Mouse (Mus musculus) WW6 (cell line): ENCODE results near the gene Rab1b.

Source experiments
- DNase-seq: peaks from one replicate; pipeline ENCODE4 v3.0.0-alpha.2; 2013; ENCODE audit warnings: low read depth, low spot score

Gene Rab1b

DNA sequence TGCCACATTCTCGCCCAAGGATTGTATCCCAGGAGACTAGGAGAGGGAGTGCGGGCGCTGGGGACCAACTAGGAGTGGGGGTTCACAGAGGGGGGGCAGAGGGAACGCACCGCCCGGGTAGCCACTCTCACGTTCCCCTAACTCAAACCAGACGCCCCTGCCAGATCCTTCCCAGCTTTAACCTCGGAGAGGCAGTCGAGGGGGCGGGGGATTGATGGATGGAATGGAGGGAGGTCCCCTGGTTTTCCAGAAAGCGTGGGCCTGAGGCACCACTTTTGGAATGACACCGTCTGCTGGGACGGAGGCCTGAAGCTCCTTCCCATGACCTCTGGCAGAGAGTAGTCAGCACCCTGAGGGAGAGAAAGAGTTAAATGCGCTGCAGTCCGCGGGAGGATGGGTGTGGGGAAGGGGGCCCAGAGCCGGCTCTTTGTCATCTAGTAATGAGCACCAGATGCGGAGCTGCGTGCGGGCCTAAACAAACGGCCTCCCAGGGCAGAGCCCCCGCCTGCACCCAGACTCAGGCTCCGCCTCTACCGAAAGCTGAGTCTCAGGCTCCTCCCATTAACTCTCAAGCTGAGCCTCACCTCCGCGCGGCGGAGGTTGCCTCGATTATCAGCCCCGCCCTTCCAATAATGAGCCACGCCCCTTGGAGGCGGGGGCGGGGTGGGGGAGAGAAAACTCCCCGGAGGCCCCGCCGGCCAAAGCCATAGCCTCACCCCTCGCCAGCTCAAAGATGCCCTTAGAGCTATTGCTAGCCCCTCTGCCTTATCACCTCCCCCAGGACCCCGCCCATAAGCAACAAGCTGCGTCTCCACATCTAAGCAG lies 35.1 kb downstream of the Rab1b start:
- DNase-seq = no peak

DNA sequence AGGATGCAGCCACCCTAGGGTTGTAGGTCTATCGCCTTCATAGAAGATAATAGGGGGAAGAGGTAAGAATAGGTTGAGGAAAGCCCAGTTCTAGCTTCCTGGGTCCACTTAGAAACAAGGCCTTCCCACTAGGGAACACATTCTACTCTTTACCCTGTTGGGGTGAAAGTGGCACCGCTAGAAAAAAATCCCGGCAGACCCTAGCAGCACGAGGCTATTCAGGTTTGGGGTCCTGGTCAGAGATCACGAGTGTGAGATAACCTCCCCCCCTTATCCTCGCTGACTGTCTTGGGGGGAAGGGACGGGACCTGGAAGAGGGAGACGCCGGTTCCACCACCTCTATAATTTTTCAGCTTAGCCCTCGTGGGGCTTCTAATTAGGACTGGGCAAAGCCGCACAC lies 35.8 kb downstream of the Rab1b start:
- no peak for DNase-seq

DNA sequence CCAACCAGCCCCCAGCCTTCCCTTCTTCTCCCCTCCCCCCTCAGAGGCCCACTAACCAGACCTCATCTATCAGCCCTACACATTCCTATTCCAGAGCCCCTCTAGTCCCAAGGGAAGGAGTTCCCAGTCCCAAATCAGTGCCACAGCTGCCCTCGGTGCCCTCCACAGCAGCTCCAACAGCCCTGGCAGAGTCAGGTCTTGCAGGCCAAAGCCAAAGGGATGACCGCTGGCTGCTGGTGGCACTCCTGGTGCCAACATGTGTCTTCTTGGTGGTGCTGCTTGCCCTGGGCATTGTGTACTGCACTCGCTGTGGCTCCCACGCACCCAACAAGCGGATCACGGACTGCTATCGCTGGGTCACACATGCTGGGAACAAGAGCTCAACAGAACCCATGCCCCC lies 36.9 kb downstream of the Rab1b start:
- no peak for DNase-seq

DNA sequence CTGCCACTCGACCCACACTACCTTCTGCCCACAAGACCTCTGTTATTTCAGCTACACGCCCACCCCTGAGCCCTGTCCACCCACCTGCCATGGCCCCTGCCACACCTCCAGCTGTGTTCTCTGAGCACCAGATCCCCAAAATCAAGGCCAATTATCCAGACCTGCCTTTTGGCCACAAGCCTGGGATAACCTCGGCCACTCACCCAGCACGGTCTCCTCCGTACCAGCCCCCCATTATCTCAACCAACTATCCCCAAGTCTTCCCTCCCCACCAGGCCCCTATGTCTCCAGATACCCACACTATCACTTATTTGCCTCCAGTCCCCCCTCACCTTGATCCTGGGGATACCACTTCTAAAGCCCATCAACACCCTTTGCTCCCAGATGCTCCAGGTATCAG lies 37.4 kb downstream of the Rab1b start:
- DNase-seq = no peak

DNA sequence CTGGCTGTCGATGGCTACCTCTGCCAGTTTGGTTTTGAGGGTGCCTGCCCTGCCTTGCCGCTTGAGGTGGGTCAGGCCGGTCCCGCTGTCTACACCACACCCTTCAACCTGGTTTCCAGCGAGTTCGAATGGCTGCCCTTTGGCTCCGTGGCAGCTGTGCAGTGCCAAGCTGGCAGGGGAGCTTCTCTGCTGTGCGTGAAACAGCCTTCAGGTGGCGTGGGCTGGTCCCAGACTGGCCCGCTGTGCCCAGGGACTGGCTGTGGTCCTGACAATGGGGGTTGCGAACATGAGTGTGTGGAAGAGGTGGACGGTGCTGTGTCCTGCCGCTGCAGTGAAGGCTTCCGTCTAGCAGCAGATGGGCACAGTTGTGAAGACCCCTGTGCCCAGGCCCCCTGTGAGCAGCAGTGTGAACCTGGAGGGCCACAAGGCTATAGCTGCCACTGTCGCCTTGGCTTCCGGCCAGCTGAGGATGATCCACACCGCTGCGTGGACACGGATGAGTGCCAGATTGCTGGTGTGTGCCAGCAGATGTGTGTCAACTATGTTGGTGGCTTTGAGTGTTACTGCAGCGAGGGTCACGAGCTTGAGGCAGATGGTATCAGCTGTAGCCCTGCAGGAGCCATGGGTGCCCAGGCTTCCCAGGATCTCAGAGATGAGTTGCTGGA lies 38.2 kb downstream of the Rab1b start:
- no peak for DNase-seq

DNA sequence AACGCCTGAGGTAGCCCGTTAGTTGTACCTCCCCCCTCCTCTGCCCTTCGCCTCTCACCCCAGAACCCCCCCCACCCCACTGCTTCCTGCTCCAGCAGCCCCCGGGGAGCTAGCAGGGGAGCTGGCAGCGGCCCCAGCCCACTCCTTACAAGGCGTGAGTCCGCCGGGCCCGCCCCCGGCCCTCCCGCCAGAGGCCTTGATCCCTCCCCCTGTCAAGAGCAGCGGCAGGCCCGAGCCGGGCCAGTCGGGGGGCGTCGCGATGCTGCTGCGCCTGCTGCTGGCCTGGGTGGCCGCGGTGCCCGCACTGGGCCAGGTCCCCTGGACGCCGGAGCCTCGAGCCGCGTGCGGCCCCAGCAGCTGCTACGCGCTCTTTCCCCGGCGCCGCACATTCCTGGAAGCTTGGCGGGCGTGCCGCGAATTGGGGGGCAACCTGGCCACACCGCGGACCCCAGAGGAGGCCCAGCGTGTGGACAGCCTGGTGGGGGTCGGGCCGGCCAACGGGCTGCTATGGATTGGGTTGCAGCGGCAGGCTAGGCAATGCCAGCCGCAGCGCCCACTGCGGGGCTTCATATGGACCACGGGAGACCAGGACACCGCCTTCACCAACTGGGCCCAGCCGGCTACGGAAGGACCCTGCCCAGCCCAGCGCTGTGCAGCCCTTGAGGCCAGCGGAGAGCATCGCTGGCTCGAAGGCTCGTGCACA lies 38.9 kb downstream of the Rab1b start, which contains the start of gene Cd248:
Gene Cd248, plus strand, starts transcription at position 212 of the 703 bp plus-strand sequence.
- no peak for DNase-seq

DNA sequence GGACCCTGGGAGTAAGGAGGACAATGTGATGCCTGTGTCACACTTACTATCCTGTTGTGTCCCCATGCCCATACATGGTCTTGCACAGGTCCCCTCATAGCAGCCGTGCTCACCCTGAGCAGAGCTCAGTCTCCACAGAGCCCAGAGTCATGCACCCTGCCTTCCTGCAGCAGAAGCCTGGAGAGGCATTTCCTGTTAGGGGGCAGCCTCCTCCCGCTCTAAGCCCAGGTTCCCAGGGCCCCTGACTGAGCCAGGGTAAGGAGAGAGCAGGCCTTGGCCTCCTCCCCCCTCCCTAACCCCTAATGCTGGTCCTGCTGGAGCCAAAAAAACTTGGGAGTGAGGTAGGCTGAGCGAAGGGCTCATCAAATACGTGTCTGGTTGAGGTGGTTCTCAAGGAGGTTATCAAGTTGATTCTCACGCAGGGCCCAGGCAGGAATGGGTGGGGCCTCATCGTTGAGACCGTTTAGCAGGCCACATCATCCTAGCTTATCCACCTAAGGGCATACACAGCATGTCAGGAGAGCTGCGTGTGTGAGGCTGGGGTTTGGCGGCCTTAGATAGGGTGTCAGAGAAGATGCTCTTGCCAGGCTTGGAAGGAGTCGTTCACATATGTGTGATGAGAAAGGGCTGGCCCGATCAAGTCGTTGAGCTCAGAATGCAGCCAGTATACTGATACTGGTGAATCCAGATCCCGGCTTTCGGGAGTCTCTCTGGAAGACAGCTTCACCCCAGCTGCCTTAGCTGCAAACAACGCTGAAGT lies 39.7 kb downstream of the Rab1b start:
- no peak for DNase-seq

DNA sequence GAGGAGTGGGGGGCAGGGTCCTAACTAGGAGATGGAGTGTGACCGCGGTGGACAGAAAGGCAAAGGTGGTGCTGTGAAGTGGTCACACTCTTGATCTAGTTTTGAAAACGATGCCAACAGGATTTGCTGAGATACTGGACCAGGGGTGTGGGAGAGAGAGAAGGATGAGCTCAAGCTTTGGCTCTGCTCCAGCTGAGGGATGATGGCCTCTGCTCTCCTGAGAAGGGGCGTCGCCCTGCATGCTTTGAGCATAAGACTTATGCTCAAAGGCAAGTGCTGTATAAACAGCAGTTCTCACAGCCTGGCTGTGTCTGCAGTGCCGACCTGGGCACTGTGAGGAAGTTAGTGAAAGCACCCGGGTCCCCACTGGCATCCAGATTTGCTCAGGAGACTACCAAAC lies 41.8 kb downstream of the Rab1b start:
- no peak for DNase-seq

DNA sequence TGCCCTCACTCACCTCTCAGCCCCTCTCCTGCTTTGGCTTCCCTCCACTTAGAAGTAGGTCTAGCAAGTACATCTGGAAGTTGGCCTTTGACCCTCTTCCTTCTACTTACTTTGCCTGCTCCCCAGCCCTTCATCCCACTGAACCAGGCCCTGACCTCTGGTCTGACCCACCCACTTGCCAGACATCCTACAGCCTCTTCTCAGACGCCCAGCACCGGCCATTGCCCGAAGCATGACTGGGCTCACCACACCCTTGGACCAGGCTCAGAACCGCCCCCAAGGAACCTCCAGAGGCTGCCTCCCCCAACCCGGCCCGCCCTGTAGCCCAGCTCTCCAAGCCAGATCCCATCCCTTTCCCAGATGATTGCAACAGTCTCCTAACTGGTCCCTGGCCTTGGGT lies 44.4 kb downstream of the Rab1b start:
- DNase-seq = no peak

DNA sequence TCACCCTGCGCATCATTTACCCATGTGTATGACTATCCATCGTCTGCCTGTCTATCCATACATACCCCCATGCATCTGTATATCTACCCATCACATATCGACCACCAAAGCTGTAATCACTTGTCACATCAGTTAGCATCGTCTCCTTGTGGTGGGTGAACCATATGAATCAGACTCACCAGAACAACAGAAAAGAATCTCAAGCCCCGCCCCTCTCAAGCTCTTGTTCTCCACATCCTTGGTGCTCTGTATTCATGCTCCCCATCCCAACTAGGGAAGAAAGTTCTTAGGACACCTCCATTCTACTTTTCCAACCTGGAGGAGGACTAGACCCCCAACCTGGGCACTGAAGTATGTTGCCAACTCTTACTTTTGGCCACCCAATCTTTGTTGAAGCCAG lies 44.8 kb downstream of the Rab1b start:
- no peak for DNase-seq

DNA sequence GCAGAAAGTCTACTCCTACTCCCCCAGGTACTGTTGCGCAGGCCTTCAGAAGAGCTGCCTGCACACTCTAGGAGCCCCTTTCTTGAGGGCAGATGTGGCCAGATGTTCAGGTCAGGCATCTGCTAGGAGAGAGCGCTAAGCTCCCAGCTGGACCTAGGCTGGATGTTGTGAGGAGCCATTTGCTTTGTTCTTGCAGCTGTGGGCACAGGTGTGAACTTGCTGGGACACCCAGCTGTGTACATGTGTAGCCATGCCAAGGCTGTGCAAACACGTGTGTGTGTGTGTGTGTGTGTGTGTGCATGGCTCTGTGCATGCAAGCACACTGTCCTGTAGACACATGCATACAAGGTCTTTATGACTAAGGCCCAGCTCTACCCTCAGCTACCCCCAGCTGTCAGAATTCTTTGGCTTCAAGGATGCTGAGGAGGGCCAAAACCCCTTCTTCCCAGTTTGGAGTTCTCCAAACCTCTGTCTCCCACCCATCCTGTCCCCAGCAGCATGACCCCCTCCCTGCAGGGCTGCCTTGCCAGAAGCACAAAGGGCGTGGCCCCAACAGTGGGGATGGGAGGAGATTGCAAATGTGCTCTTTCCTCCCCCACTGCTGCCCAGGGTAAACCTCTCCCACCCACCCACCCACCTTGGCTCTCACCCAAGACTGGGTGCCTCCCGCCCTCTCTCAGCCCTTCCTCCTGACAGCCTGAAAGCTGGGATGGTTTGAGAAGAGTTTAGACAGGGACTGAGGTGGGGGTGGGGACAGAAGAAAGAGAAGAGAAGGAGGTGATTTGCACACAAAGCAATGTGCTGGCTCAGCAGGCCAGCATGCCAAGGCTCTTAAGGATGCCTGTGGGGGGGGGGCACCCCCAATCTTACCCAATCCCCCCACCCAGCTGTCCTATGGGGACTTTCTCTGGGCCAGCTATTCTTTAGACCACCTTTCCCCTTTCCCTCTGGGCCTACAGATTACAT lies 46.2 kb downstream of the Rab1b start:
- DNase-seq = no peak

DNA sequence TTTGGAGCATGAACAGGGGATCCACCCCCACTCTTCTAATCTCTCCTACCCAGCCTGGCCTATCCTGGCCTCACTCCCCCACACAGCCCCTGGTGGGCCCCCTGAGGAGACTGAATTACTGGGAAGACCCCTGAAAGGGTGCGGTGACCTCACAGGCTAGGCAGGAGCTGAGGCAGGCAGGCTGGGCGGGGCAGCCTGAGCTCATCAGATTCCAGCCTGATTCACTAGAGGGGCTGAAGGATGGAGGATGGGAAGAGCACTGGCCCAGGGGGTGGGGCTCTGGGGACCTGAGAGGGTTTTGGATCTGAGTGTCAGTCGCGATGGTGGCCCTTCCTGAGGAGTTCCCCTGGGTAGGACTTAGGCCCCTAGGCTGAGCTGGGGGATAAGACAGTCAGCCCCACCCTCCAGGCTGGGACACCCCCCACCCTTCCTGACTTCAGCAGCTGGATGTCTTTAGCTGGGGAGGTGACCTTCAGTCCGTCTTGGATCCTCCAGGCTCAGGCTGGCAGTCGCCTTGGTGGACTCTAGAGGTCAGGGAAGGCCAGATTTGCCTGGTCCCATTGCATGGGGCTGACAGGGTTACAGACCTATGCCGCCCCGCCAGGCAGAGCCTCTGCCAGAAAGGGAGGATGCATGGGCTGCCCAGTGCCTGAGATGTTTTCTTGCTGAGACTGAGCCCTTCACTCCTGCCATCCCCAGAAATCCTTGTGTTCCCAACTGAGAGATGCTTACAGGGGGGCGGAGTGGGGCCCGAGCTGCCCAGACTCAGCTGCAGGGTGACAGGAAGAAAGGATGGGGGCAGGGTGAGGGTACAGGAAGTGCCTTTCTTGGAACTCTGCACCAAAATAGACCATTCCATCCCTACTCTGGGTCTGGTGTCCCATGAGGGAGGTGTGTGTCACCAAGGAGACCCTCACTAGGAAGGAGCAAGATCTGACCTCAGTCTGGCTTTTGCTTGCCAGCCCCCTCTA lies 47.8 kb downstream of the Rab1b start:
- DNase-seq = no peak

DNA sequence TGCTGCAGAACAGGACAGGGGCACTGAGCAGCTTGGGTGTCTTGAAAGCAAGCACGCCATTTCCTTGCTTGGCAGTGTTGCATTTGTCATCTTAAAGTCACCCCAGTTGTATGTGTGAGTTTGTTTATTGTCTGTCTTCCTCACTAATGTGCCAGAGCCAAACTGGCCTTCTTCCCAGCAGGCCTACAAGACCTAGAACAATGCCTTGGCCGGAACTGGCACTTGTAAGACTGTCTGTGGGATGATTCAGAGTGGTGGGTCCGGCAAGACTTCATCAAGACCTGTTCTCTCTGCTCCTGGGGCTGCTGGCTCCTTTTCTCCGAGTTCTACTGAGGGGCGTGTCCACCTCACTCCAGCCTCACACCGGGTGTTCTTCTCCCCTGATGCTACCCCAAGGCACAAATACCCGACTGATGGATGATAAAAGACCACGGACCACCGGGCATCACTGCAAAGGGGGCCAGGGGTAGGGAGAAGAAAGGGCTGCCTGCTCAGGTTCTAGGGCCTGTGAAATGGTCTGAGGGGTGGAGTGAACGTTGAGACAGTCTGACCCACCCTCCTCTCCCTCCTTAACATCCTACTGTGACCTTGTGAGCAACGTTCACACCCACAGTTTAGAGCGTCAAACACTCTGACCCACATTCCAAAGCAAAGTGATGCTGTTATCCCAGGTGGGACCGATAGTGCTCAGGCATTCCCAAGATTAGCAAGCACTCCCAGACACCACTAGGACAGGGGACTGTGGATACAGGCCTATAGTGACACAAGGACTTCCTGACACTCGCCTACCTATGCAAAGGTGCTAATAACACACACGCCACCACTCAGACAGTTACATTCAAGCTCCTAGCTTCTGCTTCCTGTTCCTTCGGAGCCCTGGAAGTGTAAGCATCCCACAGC lies 48.7 kb downstream of the Rab1b start:
- DNase-seq = no peak

DNA sequence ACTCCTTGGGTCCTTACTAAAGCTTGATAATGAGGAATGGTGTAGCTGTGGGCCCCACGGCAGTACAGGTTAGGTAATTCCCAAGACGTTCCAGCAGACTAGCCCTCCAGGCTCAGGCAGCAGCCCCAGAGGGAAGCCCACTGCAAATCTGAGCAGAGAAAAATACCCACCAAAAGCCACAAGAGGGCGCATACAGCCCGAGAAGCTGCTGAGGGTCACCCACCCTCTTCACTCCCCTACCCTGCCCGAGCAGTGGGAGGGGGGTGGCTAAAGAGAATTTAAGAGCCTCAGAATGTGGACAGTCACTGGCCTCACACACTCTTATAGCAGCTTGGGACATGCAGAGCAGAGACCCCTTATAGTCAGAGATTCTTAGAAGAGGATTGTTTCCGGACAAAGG lies 50.6 kb downstream of the Rab1b start:
- DNase-seq = no peak

DNA sequence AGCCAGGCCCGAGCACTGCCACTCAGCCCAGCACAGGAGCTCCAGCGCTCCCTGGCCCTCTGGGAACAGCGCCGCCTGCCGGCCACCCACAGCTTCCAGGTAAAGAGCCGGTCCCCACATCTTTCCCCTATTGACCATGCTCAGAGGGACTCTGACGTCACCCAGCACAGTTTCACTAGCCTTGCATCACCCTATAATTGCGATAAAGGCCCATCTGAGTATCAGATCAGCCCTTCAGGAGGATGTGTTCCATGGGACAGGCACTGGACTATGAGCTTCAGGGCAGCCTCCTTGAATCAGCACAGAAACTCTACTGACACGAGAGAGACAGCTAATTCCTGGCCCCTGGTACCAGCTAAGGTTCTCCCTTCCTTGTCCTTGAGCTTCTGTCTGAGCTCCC lies 53.0 kb downstream of the Rab1b start:
- no peak for DNase-seq

DNA sequence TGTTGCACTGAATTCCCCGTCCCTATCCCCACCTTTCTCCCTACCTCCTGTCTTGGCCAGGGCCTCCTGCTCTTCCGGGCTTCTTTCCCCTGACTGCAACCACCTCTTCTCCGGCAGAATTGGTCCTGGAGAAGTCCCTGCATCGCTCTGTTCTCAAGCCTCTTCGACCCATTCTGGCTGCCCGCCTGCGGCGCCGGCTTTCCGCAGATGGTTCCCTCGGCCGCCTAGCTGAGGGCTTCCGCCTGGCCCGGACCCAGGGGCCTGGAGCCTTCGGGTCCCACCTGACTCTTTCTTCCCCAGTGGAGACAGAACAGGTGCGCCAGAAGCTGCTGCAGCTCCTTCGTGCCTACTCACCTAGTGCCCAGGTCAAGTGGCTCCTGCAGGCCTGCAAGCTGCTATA lies 54.0 kb downstream of the Rab1b start:
- no peak for DNase-seq

DNA sequence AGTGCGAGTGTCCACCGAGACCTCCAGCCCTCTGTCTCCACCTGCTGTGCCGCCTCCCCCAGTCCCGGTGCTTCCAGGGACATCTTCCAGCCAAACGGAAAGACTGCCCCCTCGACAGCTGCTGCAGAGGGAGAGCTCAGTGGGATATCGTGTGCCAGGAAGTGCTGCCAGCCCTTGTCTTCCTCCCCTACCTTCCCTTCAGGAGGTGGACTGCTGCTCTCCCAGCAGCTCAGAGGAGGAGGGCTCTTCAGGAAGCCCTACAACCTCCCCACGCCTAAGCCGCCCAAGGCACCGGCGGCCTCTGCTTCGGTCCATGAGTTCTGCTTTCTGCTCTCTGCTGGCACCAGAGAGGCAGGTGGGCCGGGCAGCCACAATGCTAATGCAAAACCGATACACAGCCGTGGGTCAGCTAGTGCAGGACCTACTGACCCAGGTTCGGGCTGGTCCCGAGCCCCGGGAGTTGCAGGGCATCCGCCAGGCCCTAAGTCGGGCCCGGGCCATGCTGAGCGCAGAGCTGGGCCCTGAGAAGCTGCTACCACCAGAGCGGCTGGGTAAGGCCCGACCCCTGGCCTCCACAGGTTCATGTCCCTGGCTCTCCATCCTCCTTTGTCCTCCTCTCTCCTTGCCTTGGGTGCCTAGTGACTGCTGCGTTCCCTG lies 54.6 kb downstream of the Rab1b start:
- DNase-seq = no peak

DNA sequence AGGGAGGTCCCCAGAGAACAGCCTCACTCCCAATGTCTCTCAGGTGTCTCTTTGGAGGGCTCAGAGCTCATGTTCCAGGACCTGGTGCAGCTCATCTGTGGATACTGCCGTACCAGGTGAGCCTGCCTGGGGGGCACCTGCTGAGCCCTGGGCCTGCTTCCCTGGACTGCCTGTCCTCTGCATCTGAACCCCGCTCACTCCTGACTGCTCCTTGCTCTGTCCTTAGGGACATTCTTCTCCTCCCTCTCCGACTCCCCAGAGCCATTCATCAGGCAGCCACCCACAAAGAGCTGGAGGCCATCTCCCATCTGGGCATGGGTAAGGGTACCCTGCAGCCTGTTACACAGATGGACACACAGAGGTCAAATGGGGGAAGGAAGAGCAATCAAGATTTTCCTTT lies 55.4 kb downstream of the Rab1b start:
- DNase-seq = no peak
